Mouse (Mus musculus) adrenal gland, postnatal 4 days (tissue): ENCODE measurements at regions not wholly inside any gene's neighbourhood (a gene's known extent, or its start where the extent isn't known, plus 50 kb on each side); places are given as distances from the start of the nearest gene placed in this dataset.

Experiments used
- DNase-seq, 2 experiments: peaks; one replicate each; pipeline ENCODE4 v3.0.0; 2021 to 2022; ENCODE audit warnings: low spot score in 2 of 2, mixed read lengths in 2 of 2

- DNase-seq, result no peak
These were observed 130.8 kb upstream of the Map3k1 start for GRCm38 (mm10) chr13:111939534-111940115.

- DNase-seq, result no peak
These were observed 131.5 kb upstream of the Map3k1 start for GRCm38 (mm10) chr13:111940275-111940674.

GRCm38 (mm10) chr13:111940796-111941513 is 132.2 kb upstream of the Map3k1 start:
- no peak for DNase-seq

- DNase-seq, result no peak
These were observed 133.2 kb upstream of the Map3k1 start for GRCm38 (mm10) chr13:111941946-111942345.

GRCm38 (mm10) chr13:111943392-111944088 is 134.7 kb upstream of the Map3k1 start:
- DNase-seq, result no peak

GRCm38 (mm10) chr13:111944089-111944406 is 135.3 kb upstream of the Map3k1 start:
- DNase-seq, result no peak

GRCm38 (mm10) chr13:111946271-111946670 is 137.5 kb upstream of the Map3k1 start:
- DNase-seq, result no peak

GRCm38 (mm10) chr13:111946811-111947210 is 138.0 kb upstream of the Map3k1 start:
- no peak for DNase-seq

- DNase-seq, result no peak
These were observed 139.6 kb upstream of the Map3k1 start for GRCm38 (mm10) chr13:111948395-111948794.

- no peak for DNase-seq
These were observed 141.2 kb upstream of the Map3k1 start for GRCm38 (mm10) chr13:111950042-111950441.

- DNase-seq, result no peak
These were observed 145.2 kb upstream of the Map3k1 start for GRCm38 (mm10) chr13:111953860-111954519.

- no peak for DNase-seq
These were observed 145.7 kb upstream of the Map3k1 start for GRCm38 (mm10) chr13:111954520-111954884.

- no peak for DNase-seq
These were observed 148.3 kb upstream of the Map3k1 start for GRCm38 (mm10) chr13:111957118-111957517.

- DNase-seq, result no peak
These were observed 149.0 kb upstream of the Map3k1 start for GRCm38 (mm10) chr13:111957674-111958273.

- no peak for DNase-seq
These were observed 149.6 kb upstream of the Map3k1 start for GRCm38 (mm10) chr13:111958421-111958820.

GRCm38 (mm10) chr13:111960036-111960435 is 151.2 kb upstream of the Map3k1 start:
- no peak for DNase-seq

GRCm38 (mm10) chr13:111961423-111961822 is 152.6 kb upstream of the Map3k1 start:
- no peak for DNase-seq

GRCm38 (mm10) chr13:111962155-111962554 is 153.4 kb upstream of the Map3k1 start:
- no peak for DNase-seq

- DNase-seq, result no peak
These were observed 157.3 kb upstream of the Map3k1 start for GRCm38 (mm10) chr13:111966113-111966512.

GRCm38 (mm10) chr13:111966627-111967026 is 157.8 kb upstream of the Map3k1 start:
- no peak for DNase-seq

GRCm38 (mm10) chr13:111968197-111968596 is 159.4 kb upstream of the Map3k1 start:
- no peak for DNase-seq

- DNase-seq, result no peak
These were observed 165.5 kb upstream of the Map3k1 start for GRCm38 (mm10) chr13:111974282-111974681.
